Mouse (Mus musculus): ENCODE results near the gene Mkrn1. TPM values are rescaled to one million over a fixed set of nuclear protein-coding genes. Genes with fewer than 3 reads are reported as not detected.
"Not testable (repeated sequence)": the region's sequence is repeated elsewhere in the genome, so short reads cannot be mapped to it uniquely, and the experiment has no call there.

Gene Mkrn1
- polyA plus RNA-seq, 1 experiment, result 34.7 TPM

GRCm38 (mm10) chr6:39425181-39425580, 4.9 kb upstream of the Mkrn1 start:
- Histone ChIP-seq H3K4me3 (no peak overlapping the region), H3ac (ENCODE audit: control insufficient read depth, insufficient read length) (no peak overlapping the region), H3K79me2 (ENCODE audit: control insufficient read depth, insufficient read depth) (no peaks in the 10 kb centered on the region), H3K36me3 (ENCODE audit: control insufficient read depth, insufficient read depth) (no peaks in the 10 kb centered on the region), H3K4me2 (ENCODE audit: low read depth) (no peak overlapping the region), H3K27me3 (ENCODE audit: control insufficient read depth, insufficient read depth, insufficient read length) (no peaks in the 10 kb centered on the region)
- TF ChIP-seq TCF12 (IDR thresholded peaks at IDR 0.05; ENCODE audit: insufficient read depth, poor library complexity, severe bottlenecking), result no peak
- no peak for TF ChIP-seq TCF3 (IDR thresholded peaks at IDR 0.05; ENCODE audit: insufficient read length, low read depth)
- TF ChIP-seq POLR2A (IDR thresholded peaks at IDR 0.05; ENCODE audit: insufficient read length, low read depth), result no peak
- no peak for TF ChIP-seq CEBPB (IDR thresholded peaks at IDR 0.05; ENCODE audit: insufficient read depth, poor library complexity, severe bottlenecking)
- TF ChIP-seq E2F4 (IDR thresholded peaks at IDR 0.05; ENCODE audit: insufficient read depth), result no peak
- no peak for TF ChIP-seq MYOG (IDR thresholded peaks at IDR 0.05; ENCODE audit: control insufficient read depth in 1 of 3, insufficient read depth in 1 of 3, insufficient read length in 2 of 3, low read depth in 2 of 3)
- no peak for TF ChIP-seq USF1 (IDR thresholded peaks at IDR 0.05; ENCODE audit: low read depth)
- TF ChIP-seq POLR2AphosphoS2 (IDR thresholded peaks at IDR 0.05; ENCODE audit: insufficient read length, low read depth), result no peak
- no peak for TF ChIP-seq MYOD1 (IDR thresholded peaks at IDR 0.05; ENCODE audit: control insufficient read depth in 1 of 3, insufficient read length in 2 of 3, low read depth in 2 of 3)
- no peak for TF ChIP-seq SRF (IDR thresholded peaks at IDR 0.05; ENCODE audit: control insufficient read depth, insufficient read length, low read depth)
- TF ChIP-seq REST (IDR thresholded peaks at IDR 0.05; ENCODE audit: insufficient read depth, insufficient read length), result no peak
- no peak for TF ChIP-seq MAX (IDR thresholded peaks at IDR 0.05; ENCODE audit: low read depth)

GRCm38 (mm10) chr6:39423686-39424085, 3.4 kb upstream of the Mkrn1 start:
- Histone ChIP-seq H3K4me3 (no peak overlapping the region), H3K36me3 (ENCODE audit: control insufficient read depth, insufficient read depth) (no peaks in the 10 kb centered on the region), H3K79me2 (ENCODE audit: control insufficient read depth, insufficient read depth) (no peaks in the 10 kb centered on the region), H3ac (ENCODE audit: control insufficient read depth, insufficient read length) (no peak overlapping the region), H3K27me3 (ENCODE audit: control insufficient read depth, insufficient read depth, insufficient read length) (no peaks in the 10 kb centered on the region), H3K4me2 (ENCODE audit: low read depth) (no peak overlapping the region)
- no peak for TF ChIP-seq E2F4 (IDR thresholded peaks at IDR 0.05; ENCODE audit: insufficient read depth)
- no peak for TF ChIP-seq USF1 (IDR thresholded peaks at IDR 0.05; ENCODE audit: low read depth)
- no peak for TF ChIP-seq MYOD1 (IDR thresholded peaks at IDR 0.05; ENCODE audit: control insufficient read depth in 1 of 3, insufficient read length in 2 of 3, low read depth in 2 of 3)
- TF ChIP-seq CEBPB (IDR thresholded peaks at IDR 0.05; ENCODE audit: insufficient read depth, poor library complexity, severe bottlenecking), result no peak
- TF ChIP-seq SRF (IDR thresholded peaks at IDR 0.05; ENCODE audit: control insufficient read depth, insufficient read length, low read depth), result no peak
- TF ChIP-seq MYOG (IDR thresholded peaks at IDR 0.05; ENCODE audit: control insufficient read depth in 1 of 3, insufficient read depth in 1 of 3, insufficient read length in 2 of 3, low read depth in 2 of 3), result no peak
- no peak for TF ChIP-seq REST (IDR thresholded peaks at IDR 0.05; ENCODE audit: insufficient read depth, insufficient read length)
- TF ChIP-seq POLR2A (IDR thresholded peaks at IDR 0.05; ENCODE audit: insufficient read length, low read depth), result no peak
- no peak for TF ChIP-seq TCF12 (IDR thresholded peaks at IDR 0.05; ENCODE audit: insufficient read depth, poor library complexity, severe bottlenecking)
- no peak for TF ChIP-seq TCF3 (IDR thresholded peaks at IDR 0.05; ENCODE audit: insufficient read length, low read depth)
- no peak for TF ChIP-seq POLR2AphosphoS2 (IDR thresholded peaks at IDR 0.05; ENCODE audit: insufficient read length, low read depth)
- TF ChIP-seq MAX (IDR thresholded peaks at IDR 0.05; ENCODE audit: low read depth), result no peak

DNA sequence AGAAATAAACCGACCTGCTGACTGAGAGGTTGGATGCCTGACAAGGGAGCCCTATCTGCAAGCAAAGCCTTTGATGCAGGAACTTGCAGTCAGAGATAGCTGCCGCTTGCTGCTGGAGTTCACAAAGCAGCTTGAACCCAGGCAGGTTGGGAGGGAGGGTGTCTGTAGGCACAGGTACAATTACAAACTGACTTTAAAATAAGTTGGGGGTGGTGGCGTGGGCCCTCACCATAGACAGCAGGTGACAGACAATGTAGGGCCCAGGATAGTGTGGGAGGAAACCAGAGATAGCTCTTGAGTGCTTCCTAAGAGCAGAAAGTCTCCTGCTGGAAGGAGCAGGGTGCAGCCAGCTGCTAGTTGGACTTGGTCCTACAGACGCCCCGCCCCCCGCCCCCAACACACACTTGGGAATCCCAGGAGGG, 2.9 kb upstream of the Mkrn1 start:
- no peak overlapping the region for H3ac ChIP-seq (ENCODE audit: control insufficient read depth, insufficient read length)
- no peak for TF ChIP-seq MYOG (IDR thresholded peaks at IDR 0.05; ENCODE audit: control insufficient read depth in 1 of 3, insufficient read depth in 1 of 3, insufficient read length in 2 of 3, low read depth in 2 of 3)
- TF ChIP-seq POLR2AphosphoS2 (IDR thresholded peaks at IDR 0.05; ENCODE audit: insufficient read length, low read depth), result no peak
- TF ChIP-seq POLR2A (IDR thresholded peaks at IDR 0.05; ENCODE audit: insufficient read length, low read depth), result no peak
- no peaks in the 10 kb centered on the region for H3K79me2 ChIP-seq (ENCODE audit: control insufficient read depth, insufficient read depth)
- no peaks in the 10 kb centered on the region for H3K36me3 ChIP-seq (ENCODE audit: control insufficient read depth, insufficient read depth)
- no peak overlapping the region for H3K4me2 ChIP-seq (ENCODE audit: low read depth)
- no peak overlapping the region for H3K4me3 ChIP-seq
- H3K27me3 ChIP-seq (ENCODE audit: control insufficient read depth, insufficient read depth, insufficient read length), result no peaks in the 10 kb centered on the region

DNA sequence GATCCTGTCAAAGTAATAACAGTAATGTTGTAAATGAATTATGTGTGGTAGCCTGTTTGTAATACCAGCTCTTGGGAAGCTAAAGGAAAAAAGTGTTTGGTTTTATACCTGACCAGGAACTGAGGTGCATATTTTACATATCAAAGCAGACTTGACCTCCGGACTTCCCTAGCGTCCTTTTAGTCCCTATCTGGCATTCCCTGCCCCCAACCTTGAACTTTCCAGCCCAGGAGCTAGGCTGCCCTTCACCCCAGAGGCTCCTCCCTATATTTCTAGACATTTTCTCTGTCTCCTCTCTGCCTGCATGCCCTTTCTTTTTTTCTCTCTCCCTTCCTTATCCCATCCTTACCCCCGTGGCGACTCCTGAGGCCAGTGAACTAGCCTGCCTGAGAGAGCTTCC, 605 bp upstream of the Mkrn1 start:
- H3K4me3 ChIP-seq, result peak overlapping the region; percentile 33

DNA sequence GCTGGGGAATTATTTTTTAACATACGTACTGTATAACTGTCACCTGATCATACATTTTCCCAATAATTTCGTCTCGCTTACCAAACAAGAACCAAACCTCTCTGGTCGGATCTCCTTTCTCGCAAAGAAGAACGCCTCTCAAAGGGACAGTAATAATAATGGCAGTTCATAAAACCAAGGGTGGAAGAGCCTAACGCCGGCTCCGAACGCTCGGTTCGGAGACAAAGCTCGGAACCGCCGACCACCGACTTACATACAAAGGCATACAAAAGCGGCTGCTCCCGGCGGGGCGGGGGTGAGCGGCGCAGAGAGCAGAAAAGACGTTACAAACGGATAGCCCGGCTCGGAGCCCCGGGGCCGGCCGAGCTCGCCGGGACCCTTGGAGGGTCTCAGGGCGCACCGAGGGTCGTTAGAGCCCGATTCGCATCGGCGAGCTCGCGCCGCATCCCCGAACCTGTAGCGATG, 844 bp downstream of the Mkrn1 start:
- peak overlapping the region; percentile 89 for H3K4me2 ChIP-seq (ENCODE audit: low read depth)
- no peak for TF ChIP-seq SRF (IDR thresholded peaks at IDR 0.05; ENCODE audit: control insufficient read depth, insufficient read length, low read depth)
- no peak for TF ChIP-seq REST (IDR thresholded peaks at IDR 0.05; ENCODE audit: insufficient read depth, insufficient read length)
- no peak for TF ChIP-seq POLR2A (IDR thresholded peaks at IDR 0.05; ENCODE audit: insufficient read length, low read depth)
- TF ChIP-seq TCF12 (IDR thresholded peaks at IDR 0.05; ENCODE audit: insufficient read depth, poor library complexity, severe bottlenecking), result no peak
- no peak for TF ChIP-seq MYOG (IDR thresholded peaks at IDR 0.05; ENCODE audit: control insufficient read depth in 1 of 3, insufficient read depth in 1 of 3, insufficient read length in 2 of 3, low read depth in 2 of 3)
- no peak for TF ChIP-seq CEBPB (IDR thresholded peaks at IDR 0.05; ENCODE audit: insufficient read depth, poor library complexity, severe bottlenecking)
- no peak for TF ChIP-seq MYOD1 (IDR thresholded peaks at IDR 0.05; ENCODE audit: control insufficient read depth in 1 of 3, insufficient read length in 2 of 3, low read depth in 2 of 3)
- TF ChIP-seq USF1 (IDR thresholded peaks at IDR 0.05; ENCODE audit: low read depth), result no peak
- no peak for TF ChIP-seq POLR2AphosphoS2 (IDR thresholded peaks at IDR 0.05; ENCODE audit: insufficient read length, low read depth)
- no peak for TF ChIP-seq MAX (IDR thresholded peaks at IDR 0.05; ENCODE audit: low read depth)
- TF ChIP-seq E2F4 (IDR thresholded peaks at IDR 0.05; ENCODE audit: insufficient read depth), result no peak
- TF ChIP-seq TCF3 (IDR thresholded peaks at IDR 0.05; ENCODE audit: insufficient read length, low read depth), result no peak

More for the DNA sequence above, 605 bp upstream of the Mkrn1 start:
- TF ChIP-seq MYOG (IDR thresholded peaks at IDR 0.05; ENCODE audit: control insufficient read depth in 1 of 3, insufficient read depth in 1 of 3, insufficient read length in 2 of 3, low read depth in 2 of 3), result no peak
- no peak overlapping the region for H3ac ChIP-seq (ENCODE audit: control insufficient read depth, insufficient read length)
- H3K79me2 ChIP-seq (ENCODE audit: control insufficient read depth, insufficient read depth), result no peaks in the 10 kb centered on the region
- no peak overlapping the region for H3K4me2 ChIP-seq (ENCODE audit: low read depth)
- no peaks in the 10 kb centered on the region for H3K36me3 ChIP-seq (ENCODE audit: control insufficient read depth, insufficient read depth)
- no peaks in the 10 kb centered on the region for H3K27me3 ChIP-seq (ENCODE audit: control insufficient read depth, insufficient read depth, insufficient read length)

GRCm38 (mm10) chr6:39416654-39417053, 3.6 kb downstream of the Mkrn1 start:
- H3K4me3 ChIP-seq; H3K4me2 ChIP-seq (ENCODE audit: low read depth); H3ac ChIP-seq (ENCODE audit: control insufficient read depth, insufficient read length); H3K27me3 ChIP-seq (ENCODE audit: control insufficient read depth, insufficient read depth, insufficient read length); H3K79me2 ChIP-seq (ENCODE audit: control insufficient read depth, insufficient read depth); H3K36me3 ChIP-seq (ENCODE audit: control insufficient read depth, insufficient read depth): not testable (repeated sequence)

More for the DNA sequence above, 844 bp downstream of the Mkrn1 start:
- Histone ChIP-seq H3K4me3 (peak overlapping the region; percentile 33), H3K79me2 (ENCODE audit: control insufficient read depth, insufficient read depth) (no peaks in the 10 kb centered on the region), H3ac (ENCODE audit: control insufficient read depth, insufficient read length) (peak overlapping the region; percentile 39), H3K36me3 (ENCODE audit: control insufficient read depth, insufficient read depth) (no peaks in the 10 kb centered on the region), H3K27me3 (ENCODE audit: control insufficient read depth, insufficient read depth, insufficient read length) (no peaks in the 10 kb centered on the region)
